Mouse (Mus musculus): Measurements from ENCODE around the gene Ndufv1. TPM values are rescaled to one million over a fixed set of nuclear protein-coding genes. Genes with fewer than 3 reads are reported as not detected.
A peak's percentile ranks its signal among the peaks of the same experiment; 100 is the strongest.
"Not testable (repeated sequence)": the region's sequence is repeated elsewhere in the genome, so short reads cannot be mapped to it uniquely, and the experiment has no call there.

Gene Ndufv1
- polyA plus RNA-seq, 1 experiment from 2014 or later, result 180 TPM

GRCm38 (mm10) chr19:4055947-4056693, 43.5 kb upstream of the Ndufv1 start:
- Histone ChIP-seq H3K27ac (ENCODE audit: low read depth, low read length) (no peak overlapping the region), H3K4me3 (ENCODE audit: low read depth, low read length) (no peak overlapping the region), H3K4me2 (no peak overlapping the region), H3K9ac (ENCODE audit: low read length) (no peak overlapping the region), H3K4me1 (ENCODE audit: control insufficient read depth, insufficient read depth, low read length) (no peaks in the 10 kb centered on the region), H3K27me3 (ENCODE audit: control insufficient read depth, insufficient read depth, low read length) (no peaks in the 10 kb centered on the region), H3K36me3 (ENCODE audit: control insufficient read depth, insufficient read depth, low read length) (no peaks in the 10 kb centered on the region), H3K9me3 (ENCODE audit: control insufficient read depth, low read length) (no peaks in the 10 kb centered on the region)
- peak; percentile 67 for DNase-seq (ENCODE audit: low spot score, missing footprints)
- ATAC-seq (ENCODE audit: low FRiP score), result no peak
- 68% methylated on average over 15 of the region's 15 CpGs for WGBS

GRCm38 (mm10) chr19:4055216-4055946, 42.8 kb upstream of the Ndufv1 start:
- Histone ChIP-seq H3K4me2 (no peak overlapping the region), H3K27me3 (ENCODE audit: control insufficient read depth, insufficient read depth, low read length) (no peaks in the 10 kb centered on the region), H3K36me3 (ENCODE audit: control insufficient read depth, insufficient read depth, low read length) (no peaks in the 10 kb centered on the region), H3K9me3 (ENCODE audit: control insufficient read depth, low read length) (no peaks in the 10 kb centered on the region), H3K27ac (ENCODE audit: low read depth, low read length) (no peak overlapping the region), H3K4me3 (ENCODE audit: low read depth, low read length) (no peak overlapping the region), H3K4me1 (ENCODE audit: control insufficient read depth, insufficient read depth, low read length) (no peaks in the 10 kb centered on the region), H3K9ac (ENCODE audit: low read length) (no peak overlapping the region)
- 72% methylated on average over 8 of the region's 8 CpGs for WGBS
- DNase-seq (ENCODE audit: low spot score, missing footprints), result peak; percentile 49
- ATAC-seq (ENCODE audit: low FRiP score), result no peak

- WGBS, result 91% methylated on average over 5 of the region's 5 CpGs
- no peak overlapping the region for H3K4me3 ChIP-seq (ENCODE audit: low read depth, low read length)
- H3K27me3 ChIP-seq (ENCODE audit: control insufficient read depth, insufficient read depth, low read length), result no peaks in the 10 kb centered on the region
- ATAC-seq (ENCODE audit: low FRiP score) (no peak), DNase-seq (ENCODE audit: low spot score, missing footprints) (peak; percentile 26)
- no peaks in the 10 kb centered on the region for H3K36me3 ChIP-seq (ENCODE audit: control insufficient read depth, insufficient read depth, low read length)
- no peak overlapping the region for H3K27ac ChIP-seq (ENCODE audit: low read depth, low read length)
- no peak overlapping the region for H3K9ac ChIP-seq (ENCODE audit: low read length)
- no peak overlapping the region for H3K4me2 ChIP-seq
- H3K4me1 ChIP-seq (ENCODE audit: control insufficient read depth, insufficient read depth, low read length), result no peaks in the 10 kb centered on the region
- H3K9me3 ChIP-seq (ENCODE audit: control insufficient read depth, low read length), result no peaks in the 10 kb centered on the region
Observed at GRCm38 (mm10) chr19:4054613-4055012, 42.0 kb upstream of the Ndufv1 start.

DNA sequence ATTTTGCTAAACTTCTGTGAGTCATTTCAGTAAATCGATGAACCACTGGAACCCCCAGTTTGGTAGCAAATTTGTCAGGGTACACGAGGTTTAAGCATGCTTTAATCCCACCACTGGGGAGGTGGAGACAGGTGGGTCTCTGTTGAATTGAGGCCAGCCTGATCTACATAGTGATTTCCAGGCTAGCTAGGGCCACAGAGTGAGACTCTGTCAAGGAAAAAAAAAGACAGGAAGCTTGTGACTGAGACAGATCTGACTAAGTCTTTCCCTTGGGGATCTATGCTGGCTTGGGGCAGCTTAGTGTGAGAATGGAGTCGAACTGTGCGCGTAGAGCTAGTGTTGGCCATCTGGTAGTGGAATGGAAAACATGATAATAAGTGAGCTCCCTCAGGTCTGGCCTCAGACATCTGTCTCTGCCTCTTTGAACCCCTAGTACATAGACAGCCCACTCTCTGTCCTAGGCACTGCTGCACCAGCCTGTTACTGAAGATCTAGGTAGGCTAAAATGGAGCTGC, 40.0 kb upstream of the Ndufv1 start:
- Histone ChIP-seq H3K27me3 (ENCODE audit: control insufficient read depth, insufficient read depth, low read length) (no peaks in the 10 kb centered on the region), H3K36me3 (ENCODE audit: control insufficient read depth, insufficient read depth, low read length) (no peaks in the 10 kb centered on the region), H3K4me2 (no peak overlapping the region), H3K4me1 (ENCODE audit: control insufficient read depth, insufficient read depth, low read length) (no peaks in the 10 kb centered on the region), H3K9ac (ENCODE audit: low read length) (no peak overlapping the region), H3K9me3 (ENCODE audit: control insufficient read depth, low read length) (no peaks in the 10 kb centered on the region), H3K27ac (ENCODE audit: low read depth, low read length) (no peak overlapping the region), H3K4me3 (ENCODE audit: low read depth, low read length) (no peak overlapping the region)
- no peak for ATAC-seq (ENCODE audit: low FRiP score)
- DNase-seq (ENCODE audit: low spot score, missing footprints), result peak; percentile 64
- WGBS, result 79% methylated on average over 5 of the region's 5 CpGs

DNA sequence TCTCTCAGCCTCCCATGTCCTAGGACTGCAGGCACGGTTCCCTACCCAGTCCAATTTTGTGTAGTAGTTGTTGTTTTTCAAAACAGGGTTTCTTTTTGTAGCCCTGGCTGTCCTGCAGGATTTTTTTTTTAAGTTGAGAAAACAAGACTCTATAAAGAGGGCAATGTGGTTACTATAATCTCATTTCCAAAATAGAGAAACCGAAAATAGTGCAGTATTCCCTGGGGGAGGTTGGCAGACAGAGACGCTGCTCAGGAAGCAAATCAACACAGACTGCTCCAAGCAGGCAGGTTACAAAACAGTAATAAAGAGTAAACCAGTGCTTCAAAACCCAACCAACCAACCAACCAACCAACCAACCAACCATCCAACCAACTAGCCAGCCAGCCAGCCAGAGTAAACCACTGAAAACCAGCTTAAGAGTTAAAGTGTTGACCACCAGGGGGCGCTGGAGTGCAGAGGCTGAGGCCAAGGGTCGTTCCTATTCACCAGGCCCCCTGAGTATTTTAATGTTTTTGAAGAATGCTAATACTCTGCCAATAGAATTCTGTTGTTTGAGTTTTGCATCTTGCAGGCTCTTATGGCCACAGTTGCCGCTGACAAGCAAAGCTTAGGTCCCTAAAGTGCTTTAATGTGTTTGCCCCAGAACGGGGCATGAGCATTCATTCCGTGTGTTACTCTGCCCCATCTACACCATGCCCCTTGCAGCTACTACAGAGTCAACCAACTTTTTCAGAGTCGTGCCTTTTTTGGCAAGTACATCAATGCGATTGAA, 39.3 kb upstream of the Ndufv1 start:
- no peak overlapping the region for H3K4me3 ChIP-seq (ENCODE audit: low read depth, low read length)
- no peak overlapping the region for H3K9ac ChIP-seq (ENCODE audit: low read length)
- H3K27ac ChIP-seq (ENCODE audit: low read depth, low read length), result no peak overlapping the region
- H3K4me2 ChIP-seq, result no peak overlapping the region
- no peaks in the 10 kb centered on the region for H3K36me3 ChIP-seq (ENCODE audit: control insufficient read depth, insufficient read depth, low read length)
- DNase-seq (ENCODE audit: low spot score, missing footprints), result peak; percentile 96
- no peaks in the 10 kb centered on the region for H3K4me1 ChIP-seq (ENCODE audit: control insufficient read depth, insufficient read depth, low read length)
- no peaks in the 10 kb centered on the region for H3K9me3 ChIP-seq (ENCODE audit: control insufficient read depth, low read length)
- 56% methylated on average over 10 of the region's 10 CpGs for WGBS
- H3K27me3 ChIP-seq (ENCODE audit: control insufficient read depth, insufficient read depth, low read length), result no peaks in the 10 kb centered on the region
- ATAC-seq (ENCODE audit: low FRiP score), result no peak

GRCm38 (mm10) chr19:4051016-4051415, 38.4 kb upstream of the Ndufv1 start:
- no peaks in the 10 kb centered on the region for H3K36me3 ChIP-seq (ENCODE audit: control insufficient read depth, insufficient read depth, low read length)
- H3K9me3 ChIP-seq (ENCODE audit: control insufficient read depth, low read length), result no peaks in the 10 kb centered on the region

GRCm38 (mm10) chr19:4049069-4049468, 36.5 kb upstream of the Ndufv1 start:
- 85% methylated on average over 5 of the region's 5 CpGs for WGBS
- peak; percentile 10 for DNase-seq (ENCODE audit: low spot score, missing footprints)
- H3K27ac ChIP-seq (ENCODE audit: low read depth, low read length); ATAC-seq (ENCODE audit: low FRiP score); H3K9ac ChIP-seq (ENCODE audit: low read length); H3K9me3 ChIP-seq (ENCODE audit: control insufficient read depth, low read length); H3K4me2 ChIP-seq; H3K4me1 ChIP-seq (ENCODE audit: control insufficient read depth, insufficient read depth, low read length); H3K4me3 ChIP-seq (ENCODE audit: low read depth, low read length); H3K36me3 ChIP-seq (ENCODE audit: control insufficient read depth, insufficient read depth, low read length); H3K27me3 ChIP-seq (ENCODE audit: control insufficient read depth, insufficient read depth, low read length): not testable (repeated sequence)

More at GRCm38 (mm10) chr19:4051016-4051415, 38.4 kb upstream of the Ndufv1 start:
- Histone ChIP-seq H3K4me1 (ENCODE audit: control insufficient read depth, insufficient read depth, low read length) (no peaks in the 10 kb centered on the region), H3K9ac (ENCODE audit: low read length) (no peak overlapping the region), H3K27ac (ENCODE audit: low read depth, low read length) (no peak overlapping the region), H3K4me2 (no peak overlapping the region), H3K27me3 (ENCODE audit: control insufficient read depth, insufficient read depth, low read length) (no peaks in the 10 kb centered on the region), H3K4me3 (ENCODE audit: low read depth, low read length) (no peak overlapping the region)
- ATAC-seq (ENCODE audit: low FRiP score) (no peak), DNase-seq (ENCODE audit: low spot score, missing footprints) (peak; percentile 41)
- 90% methylated on average over 5 of the region's 5 CpGs for WGBS

- no peaks in the 10 kb centered on the region for H3K36me3 ChIP-seq (ENCODE audit: control insufficient read depth, insufficient read depth, low read length)
- WGBS, result 17% methylated on average over 4 of the region's 4 CpGs
- ATAC-seq (ENCODE audit: low FRiP score) (no peak), DNase-seq (ENCODE audit: low spot score, missing footprints) (peak; percentile 96)
- H3K27ac ChIP-seq (ENCODE audit: low read depth, low read length), result no peak overlapping the region
- H3K27me3 ChIP-seq (ENCODE audit: control insufficient read depth, insufficient read depth, low read length), result no peaks in the 10 kb centered on the region
- H3K9ac ChIP-seq (ENCODE audit: low read length), result no peak overlapping the region
- no peaks in the 10 kb centered on the region for H3K4me1 ChIP-seq (ENCODE audit: control insufficient read depth, insufficient read depth, low read length)
- H3K4me2 ChIP-seq, result no peak overlapping the region
- no peak overlapping the region for H3K4me3 ChIP-seq (ENCODE audit: low read depth, low read length)
- no peaks in the 10 kb centered on the region for H3K9me3 ChIP-seq (ENCODE audit: control insufficient read depth, low read length)
Observed at GRCm38 (mm10) chr19:4047859-4048258, 35.3 kb upstream of the Ndufv1 start.
